Mouse (Mus musculus) forebrain, embryonic 14.5 days (tissue): Measurements from ENCODE around the gene Tram2. TPM values are rescaled to one million over a fixed set of nuclear protein-coding genes. Genes with fewer than 3 reads are reported as not detected.

Experiments
- ATAC-seq: fragments of 200-750 bp; cut with Nextera tagmentation; 2 replicates; pipeline ENCODE4 v1.8.0; 2017; ENCODE audit warnings: mild to moderate bottlenecking, moderate library complexity
- DNase-seq: peaks from one replicate; pipeline ENCODE4 v3.0.0-alpha.2; 2015; ENCODE audit warnings: low spot score
- H3K27ac ChIP-seq: fragments of 300-500 bp; sonication (generic); 2 replicates; pipeline ENCODE4 v1.5.1; 2014; ENCODE audit warnings: low read depth, mild to moderate bottlenecking, control low read depth, low read length, moderate library complexity
- H3K27me3 ChIP-seq: fragments of 300-500 bp; sonication (generic); replicated peaks from 2 replicates; pipeline ENCODE4 v1.6.1; 2014; ENCODE audit warnings: low read length, control low read depth, mixed read lengths; ENCODE audit not compliant: control insufficient read depth, insufficient read depth
- H3K36me3 ChIP-seq: fragments of 300-500 bp; sonication (generic); 2 replicates; pipeline ENCODE4 v1.6.1; 2014; ENCODE audit warnings: low read length, control low read depth; ENCODE audit not compliant: control insufficient read depth, insufficient read depth
- H3K4me1 ChIP-seq: fragments of 300-500 bp; sonication (generic); 2 replicates; pipeline ENCODE4 v1.6.1; 2014; ENCODE audit warnings: antibody characterized with exemption, low read length, control low read depth; ENCODE audit not compliant: control insufficient read depth, insufficient read depth
- H3K4me2 ChIP-seq: fragments of 300-500 bp; sonication (generic); 2 replicates; pipeline ENCODE4 v1.6.1; 2014; ENCODE audit warnings: mild to moderate bottlenecking, control low read depth, low read length
- H3K4me3 ChIP-seq: fragments of 300-500 bp; sonication (generic); 2 replicates; pipeline ENCODE4 v1.5.1; 2014; ENCODE audit warnings: low read depth, low read length, control low read depth
- H3K9ac ChIP-seq: fragments of 300-500 bp; sonication (generic); 2 replicates; pipeline ENCODE4 v1.6.1; 2014; ENCODE audit warnings: mild to moderate bottlenecking, low read length, control low read depth, moderate library complexity
- H3K9me3 ChIP-seq: fragments of 300-500 bp; sonication (generic); replicated peaks from 2 replicates; pipeline ENCODE4 v1.6.1; 2016; ENCODE audit warnings: low read length, control low read depth, mixed read lengths; ENCODE audit not compliant: control insufficient read depth
- WGBS: fragments of 180-500 bp; shearing (Covaris S2); extraction: QIAGEN DNeasy Blood & Tissue Kit; methylation state at CpG from one replicate; pipeline ENCODE4 v1.1.7; 2014; 5-methylcytosine and 5-hydroxymethylcytosine counted together
- polyA plus RNA-seq: library from polyadenylated mRNA; unstranded; fragments of >200 nt; fragmentation: Nextera tagmentation; extraction: Ambion mirVana; gene quantifications from 2 replicates; pipeline ENCODE4 v1.2.1, GENCODE M21; 2014

Tram2 gene
- polyA plus RNA-seq, 1 experiment from 2014 or later = 2.3 TPM

DNA sequence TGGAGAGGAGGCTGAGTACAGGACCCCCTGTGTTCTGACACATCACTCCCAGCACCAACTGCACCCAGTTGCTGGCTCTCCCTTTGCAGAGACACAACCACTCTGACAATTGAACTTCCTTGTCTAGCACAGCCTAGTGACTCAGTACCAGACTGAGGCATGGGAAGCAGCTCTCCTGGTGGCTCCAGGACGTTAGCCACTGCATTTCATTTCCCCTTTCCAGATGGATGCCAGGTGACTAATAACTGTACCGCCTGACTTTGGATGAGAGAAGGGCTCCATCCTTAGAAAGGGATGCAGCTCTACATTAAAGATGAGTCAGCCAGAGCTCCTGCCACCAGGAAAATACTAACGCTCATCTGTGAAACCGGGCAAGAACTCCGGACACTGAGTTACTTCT lies 7.3 kb upstream of the Tram2 start:
- H3K4me1 ChIP-seq = no peaks in the 10 kb centered on the region
- H3K9ac ChIP-seq = no peak overlapping the region
- no peak overlapping the region for H3K4me2 ChIP-seq
- no peaks in the 10 kb centered on the region for H3K27me3 ChIP-seq
- H3K4me3 ChIP-seq = no peak overlapping the region
- no peaks in the 10 kb centered on the region for H3K9me3 ChIP-seq
- no peak overlapping the region for H3K27ac ChIP-seq
- WGBS = 87% methylated on average over 5 of the region's 5 CpGs
- no peak for ATAC-seq
- DNase-seq = no peak
- no peaks in the 10 kb centered on the region for H3K36me3 ChIP-seq

DNA sequence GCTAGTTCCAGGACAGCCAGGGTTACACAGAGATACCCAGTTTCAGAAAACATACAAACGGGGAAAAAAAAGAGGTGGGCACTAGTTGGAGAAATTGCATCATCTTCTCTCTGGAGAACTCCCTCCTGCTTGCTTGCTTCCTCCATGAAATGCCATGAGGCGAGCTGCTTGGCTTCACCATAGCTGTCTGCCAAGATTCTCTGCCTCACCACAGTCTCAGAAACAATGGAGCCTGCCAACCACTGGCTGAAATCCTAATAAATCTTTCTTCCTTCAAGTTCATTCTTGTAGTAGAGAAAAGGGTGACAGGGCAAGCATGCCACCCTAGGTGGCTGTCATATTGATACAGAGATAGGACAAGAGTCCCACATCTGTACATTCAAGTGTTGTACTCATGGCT lies 5.6 kb upstream of the Tram2 start:
- 62% methylated on average over 2 of the region's 2 CpGs for WGBS
- H3K27me3 ChIP-seq = no peaks in the 10 kb centered on the region
- H3K9ac ChIP-seq = no peak overlapping the region
- H3K4me2 ChIP-seq = no peak overlapping the region
- no peaks in the 10 kb centered on the region for H3K9me3 ChIP-seq
- no peaks in the 10 kb centered on the region for H3K4me1 ChIP-seq
- no peaks in the 10 kb centered on the region for H3K36me3 ChIP-seq
- no peak overlapping the region for H3K4me3 ChIP-seq
- DNase-seq (peak; percentile 24), ATAC-seq (no peak)
- no peak overlapping the region for H3K27ac ChIP-seq

DNA sequence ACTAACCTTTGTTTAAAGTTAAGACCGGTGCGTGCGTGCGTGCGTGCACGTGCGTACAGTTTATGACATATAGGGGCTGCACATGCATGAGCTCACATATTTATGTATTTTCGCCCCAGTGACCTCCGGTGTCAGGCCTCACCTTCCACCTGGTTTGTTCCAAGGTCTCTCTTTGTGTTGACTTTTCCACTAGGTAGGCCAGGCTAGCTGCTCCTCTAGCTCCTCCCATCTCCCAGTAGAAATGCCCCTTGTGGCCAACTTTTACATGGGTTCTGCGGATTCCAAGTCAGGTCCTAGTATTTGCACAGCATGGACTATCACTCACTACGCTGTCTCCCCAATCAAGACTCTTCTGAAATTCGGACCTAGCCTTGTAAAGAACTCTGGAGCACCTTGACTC lies 1.3 kb upstream of the Tram2 start:
- Histone ChIP-seq H3K27ac (no peak overlapping the region), H3K36me3 (no peaks in the 10 kb centered on the region), H3K4me2 (no peak overlapping the region), H3K9ac (no peak overlapping the region), H3K9me3 (no peaks in the 10 kb centered on the region), H3K4me1 (peaks cover 10% of the 10 kb centered on the region; the same call in 1 of the 2 replicates), H3K4me3 (no peak overlapping the region), H3K27me3 (no peaks in the 10 kb centered on the region)
- 92% methylated on average over 12 of the region's 12 CpGs for WGBS
- ATAC-seq = no peak
- peak; percentile 16 for DNase-seq

DNA sequence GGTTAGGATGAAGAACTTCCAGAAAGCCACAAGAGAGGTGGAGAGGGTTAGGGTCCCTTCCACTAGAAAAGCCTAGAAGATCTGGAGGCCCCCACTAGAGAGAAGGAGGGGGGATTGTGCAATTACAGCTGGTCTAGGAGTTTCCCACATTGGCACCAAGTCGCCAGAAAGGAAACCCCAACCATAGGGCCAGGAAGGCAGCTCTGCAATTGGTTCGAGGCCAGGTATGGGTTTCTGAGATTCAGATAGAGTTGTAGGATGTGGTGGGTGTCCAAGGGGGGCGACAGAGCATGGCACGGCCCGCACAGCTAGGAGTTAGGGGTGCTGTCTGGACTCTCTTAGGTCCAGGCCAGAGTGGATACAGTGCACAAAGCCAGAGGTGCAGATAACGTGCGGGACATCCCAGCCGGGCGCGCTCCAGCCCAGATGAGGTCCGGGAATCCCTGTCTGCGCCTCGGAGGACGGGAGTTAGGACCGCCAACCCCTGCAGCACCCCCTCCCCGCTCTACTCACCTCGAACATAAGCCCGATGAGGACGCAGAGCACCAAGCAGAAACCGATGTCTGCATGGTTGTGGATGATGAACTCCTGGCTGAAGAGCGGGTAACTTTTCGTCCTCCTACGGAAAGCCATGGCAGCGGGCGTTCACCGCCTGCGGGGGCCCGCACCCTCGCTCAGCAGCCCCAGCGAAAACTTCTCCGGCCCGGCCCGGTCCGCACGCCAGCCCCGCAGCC lies 381 bp downstream of the Tram2 start:
- WGBS = 2% methylated on average over 31 of the region's 36 CpGs

DNA sequence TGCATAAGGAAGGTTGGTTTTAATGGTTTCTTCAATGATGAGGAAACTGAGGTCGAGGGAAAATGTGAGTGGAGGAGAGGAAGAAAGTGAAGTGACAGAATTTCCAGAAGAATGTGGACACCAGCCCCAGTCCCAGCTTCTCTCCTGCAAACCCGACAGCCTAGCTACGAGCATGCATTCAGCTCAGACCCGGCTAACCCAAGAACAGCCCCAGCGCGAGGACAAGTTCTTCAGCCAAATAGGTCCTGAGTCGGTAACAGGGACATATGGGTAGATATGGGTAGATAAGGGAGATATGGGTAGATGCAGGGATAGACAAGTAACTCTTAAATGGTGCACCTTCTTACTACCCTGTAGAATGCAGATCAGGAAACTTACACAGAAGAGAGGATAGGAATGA lies 1.4 kb downstream of the Tram2 start:
- no peaks in the 10 kb centered on the region for H3K27me3 ChIP-seq
- no peak overlapping the region for H3K9ac ChIP-seq
- H3K4me2 ChIP-seq = peak overlapping the region; percentile 72
- 74% methylated on average over 7 of the region's 7 CpGs for WGBS
- H3K4me3 ChIP-seq = peak overlapping the region; percentile 60; the same call in 1 of the 2 replicates
- peaks cover 15% of the 10 kb centered on the region; the same call in 1 of the 2 replicates for H3K4me1 ChIP-seq
- no peak overlapping the region for H3K27ac ChIP-seq
- no peaks in the 10 kb centered on the region for H3K9me3 ChIP-seq
- H3K36me3 ChIP-seq = no peaks in the 10 kb centered on the region
- DNase-seq = no peak
- no peak for ATAC-seq

More for the DNA sequence above, 381 bp downstream of the Tram2 start:
- Histone ChIP-seq H3K27ac (no peak overlapping the region), H3K36me3 (no peaks in the 10 kb centered on the region), H3K4me2 (peak overlapping the region; percentile 72), H3K9ac (peak overlapping the region; percentile 78), H3K27me3 (no peaks in the 10 kb centered on the region), H3K9me3 (no peaks in the 10 kb centered on the region), H3K4me1 (peaks cover 15% of the 10 kb centered on the region; the same call in 1 of the 2 replicates), H3K4me3 (peak overlapping the region; percentile 60)
- no peak for ATAC-seq
- peak; percentile 20 for DNase-seq

DNA sequence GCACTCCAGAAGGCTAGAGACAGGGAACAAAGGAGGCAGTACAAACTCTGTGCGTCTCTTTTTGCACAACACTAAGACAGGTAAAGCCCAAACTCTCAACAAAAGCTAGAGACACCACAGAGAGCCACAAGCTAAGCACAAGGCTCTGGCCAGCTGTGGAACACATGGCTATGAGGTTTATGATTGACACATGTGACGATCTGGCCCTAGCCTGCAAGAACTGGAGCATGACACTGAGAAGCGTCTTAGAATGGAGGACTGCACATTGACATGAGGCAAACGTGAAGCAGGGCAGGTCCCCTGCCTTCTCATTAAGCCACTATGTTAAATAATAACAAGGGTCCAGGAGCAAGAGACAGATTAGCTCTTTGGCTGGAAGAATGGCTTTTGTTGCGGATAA lies 1.8 kb downstream of the Tram2 start:
- DNase-seq = no peak
- peaks cover 15% of the 10 kb centered on the region; the same call in 1 of the 2 replicates for H3K4me1 ChIP-seq
- WGBS = 50% methylated on average over 5 of the region's 5 CpGs
- H3K9me3 ChIP-seq = no peaks in the 10 kb centered on the region
- no peak for ATAC-seq
- no peaks in the 10 kb centered on the region for H3K36me3 ChIP-seq
- no peaks in the 10 kb centered on the region for H3K27me3 ChIP-seq
- no peak overlapping the region for H3K4me3 ChIP-seq
- peak overlapping the region; percentile 72 for H3K4me2 ChIP-seq
- no peak overlapping the region for H3K9ac ChIP-seq
- no peak overlapping the region for H3K27ac ChIP-seq

DNA sequence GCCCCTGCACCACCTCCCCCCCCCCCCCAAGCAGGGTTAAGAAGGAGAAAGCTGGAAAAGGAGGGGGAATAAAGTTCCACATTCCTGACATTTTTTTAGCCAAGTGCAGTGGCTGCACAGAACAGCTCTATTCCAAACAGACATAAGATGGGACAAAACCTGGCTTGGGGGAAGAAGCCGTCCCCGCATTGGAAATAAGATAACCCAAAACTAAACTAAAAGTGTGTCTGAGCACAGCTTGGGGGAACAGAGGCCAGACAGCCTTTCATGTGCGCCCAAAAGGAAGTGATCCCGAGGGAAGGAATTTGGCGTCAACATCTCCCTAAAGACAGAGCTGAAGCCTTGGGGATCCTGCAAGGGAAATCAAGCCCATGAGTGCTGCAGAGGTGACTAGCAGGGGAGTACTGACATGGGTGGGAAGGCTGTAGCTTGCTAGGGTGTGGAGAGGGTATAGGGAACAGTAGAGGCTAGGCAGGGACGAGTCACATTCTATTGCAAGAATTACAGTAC lies 3.0 kb downstream of the Tram2 start:
- 0 out of 2 replicates have a peak overlapping the region, but pooled peaks have one; percentile 1 for H3K27ac ChIP-seq
- no peaks in the 10 kb centered on the region for H3K36me3 ChIP-seq
- no peaks in the 10 kb centered on the region for H3K9me3 ChIP-seq
- no peak for ATAC-seq
- no peak for DNase-seq
- no peaks in the 10 kb centered on the region for H3K27me3 ChIP-seq
- no peak overlapping the region for H3K4me3 ChIP-seq
- WGBS = 11% methylated on average over 6 of the region's 6 CpGs
- H3K9ac ChIP-seq = peak overlapping the region; percentile 21; the same call in 1 of the 2 replicates
- H3K4me1 ChIP-seq = peaks cover 15% of the 10 kb centered on the region; the same call in 1 of the 2 replicates
- peak overlapping the region; percentile 24; the same call in 1 of the 2 replicates for H3K4me2 ChIP-seq

DNA sequence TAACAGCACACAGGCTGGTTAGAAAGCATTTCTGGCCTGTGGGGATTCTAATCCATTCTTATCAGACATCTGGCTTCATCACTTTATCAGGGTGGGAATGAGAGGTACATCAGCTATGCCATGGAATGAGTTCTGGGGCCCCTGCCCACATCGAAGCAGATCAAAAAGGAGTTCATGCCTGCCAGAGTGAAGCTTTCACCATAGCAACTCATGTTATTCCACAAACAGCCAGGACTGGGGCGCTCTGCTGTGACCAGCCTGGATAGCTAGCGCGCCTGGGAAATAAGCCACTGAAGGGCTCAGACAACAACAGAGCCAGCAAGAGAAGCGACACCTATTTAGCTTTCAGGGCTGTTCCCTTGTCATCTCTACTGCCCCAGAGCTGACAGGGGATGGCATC lies 4.8 kb downstream of the Tram2 start:
- no peak overlapping the region for H3K4me2 ChIP-seq
- 40% methylated on average over 5 of the region's 5 CpGs for WGBS
- ATAC-seq = no peak; the same call in 1 of the 2 replicates
- H3K9me3 ChIP-seq = no peaks in the 10 kb centered on the region
- H3K36me3 ChIP-seq = no peaks in the 10 kb centered on the region
- no peaks in the 10 kb centered on the region for H3K27me3 ChIP-seq
- peak overlapping the region; percentile 23; the same call in 1 of the 2 replicates for H3K27ac ChIP-seq
- no peak overlapping the region for H3K4me3 ChIP-seq
- DNase-seq = peak; percentile 73
- no peak overlapping the region for H3K9ac ChIP-seq
- H3K4me1 ChIP-seq = peaks cover 15% of the 10 kb centered on the region; the same call in 1 of the 2 replicates

DNA sequence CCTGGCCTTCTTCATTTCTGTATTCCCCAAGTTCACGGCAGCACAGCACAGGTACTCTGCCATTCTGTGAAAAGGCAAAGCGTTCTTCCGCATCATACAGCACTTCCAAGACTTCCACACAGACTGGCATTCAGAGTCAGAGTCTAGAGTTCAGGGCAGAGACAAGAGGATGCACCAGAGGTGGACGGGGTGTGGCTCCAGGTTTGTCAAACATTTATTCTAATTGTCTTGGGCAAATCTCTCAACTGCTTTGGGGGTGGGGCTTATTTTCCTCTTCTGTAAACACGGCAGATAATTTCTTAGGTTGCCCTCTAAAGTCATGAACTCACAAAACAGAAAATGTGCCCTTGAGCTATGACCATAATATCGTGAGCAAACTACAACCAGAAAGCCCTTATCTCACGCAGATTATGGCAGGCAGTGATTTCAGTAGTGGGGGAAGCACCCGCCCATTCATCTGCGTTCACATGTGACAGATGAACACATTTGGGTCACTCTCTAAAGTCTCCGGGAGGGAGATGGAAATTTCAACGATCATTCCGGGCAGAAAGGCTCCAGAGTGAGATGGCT lies 6.1 kb downstream of the Tram2 start:
- WGBS = 92% methylated on average over 12 of the region's 12 CpGs
- H3K36me3 ChIP-seq = no peaks in the 10 kb centered on the region
- no peak overlapping the region for H3K4me2 ChIP-seq
- H3K9me3 ChIP-seq = no peaks in the 10 kb centered on the region
- peaks cover 15% of the 10 kb centered on the region; the same call in 1 of the 2 replicates for H3K4me1 ChIP-seq
- ATAC-seq = no peak
- H3K4me3 ChIP-seq = no peak overlapping the region
- H3K27ac ChIP-seq = no peak overlapping the region
- H3K9ac ChIP-seq = no peak overlapping the region
- no peaks in the 10 kb centered on the region for H3K27me3 ChIP-seq
- no peak for DNase-seq
